Mouse (Mus musculus) MEL (cell line): ENCODE data around the gene Cep162.

Experiments
- CTCF ChIP-seq, 3 experiments: IDR thresholded peaks in 2 of 3; conservative IDR thresholded peaks in 1 of 3; 2 replicates each; pipeline ENCODE4 v1.5.1; 2011 to 2012; ENCODE audit warnings: low read length in 3 of 3, low read depth in 2 of 3, mild to moderate bottlenecking in 2 of 3, improper control_type of control experiment in 1 of 3, inconsistent platforms in 1 of 3, mixed read lengths in 1 of 3, moderate library complexity in 1 of 3; ENCODE audit not compliant: control insufficient read depth in 1 of 3, insufficient read depth in 1 of 3, poor library complexity in 1 of 3, severe bottlenecking in 1 of 3
- POLR2A ChIP-seq, 2 experiments: IDR thresholded peaks; 2 replicates each; pipeline ENCODE4 v1.6.1; 2011 to 2012; ENCODE audit warnings: low read length in 2 of 2, mild to moderate bottlenecking in 2 of 2, control low read depth in 1 of 2, improper control_type of control experiment in 1 of 2, low read depth in 1 of 2, moderate library complexity in 1 of 2; ENCODE audit not compliant: control insufficient read depth in 1 of 2, insufficient read depth in 1 of 2, poor library complexity in 1 of 2
- SIN3A ChIP-seq: IDR thresholded peaks from 2 replicates; pipeline ENCODE4 v1.6.1; 2012; ENCODE audit warnings: low read length, improper control_type of control experiment, inconsistent platforms
- USF1 ChIP-seq: IDR thresholded peaks from 2 replicates; pipeline ENCODE4 v1.6.1; 2014; ENCODE audit warnings: low read depth, mild to moderate bottlenecking, inconsistent platforms, low read length, improper control_type of control experiment, moderate library complexity
- ZC3H11A ChIP-seq: IDR thresholded peaks from 2 replicates; pipeline ENCODE4 v1.6.1; 2012; ENCODE audit warnings: low read depth, mild to moderate bottlenecking, inconsistent platforms, low read length, improper control_type of control experiment
- ZNF384 ChIP-seq: IDR thresholded peaks from 2 replicates; pipeline ENCODE4 v1.6.1; 2012; ENCODE audit warnings: low read depth, mild to moderate bottlenecking, inconsistent platforms, low read length, improper control_type of control experiment

GRCm38 (mm10) chr9:87187336-87187735, 68.0 kb downstream of the Cep162 start:
- no peak for TF ChIP-seq ZNF384
- no peak for TF ChIP-seq USF1
- TF ChIP-seq POLR2A (IDR thresholded peaks at IDR 0.05; ENCODE audit: control insufficient read depth in 1 of 2, insufficient read depth in 1 of 2, low read depth in 1 of 2, low read length in 2 of 2, poor library complexity in 1 of 2): no peak
- no peak for TF ChIP-seq CTCF (IDR thresholded peaks at IDR 0.05 in 2 of 3, conservative IDR thresholded peaks at IDR 0.05 in 1 of 3; ENCODE audit: control insufficient read depth in 1 of 3, insufficient read depth in 1 of 3, low read depth in 2 of 3, low read length in 3 of 3, poor library complexity in 1 of 3, severe bottlenecking in 1 of 3)
- TF ChIP-seq ZC3H11A: no peak
- TF ChIP-seq SIN3A: no peak
